Mouse (Mus musculus): Measurements from ENCODE around the gene Gnb5. TPM values are rescaled to one million over a fixed set of nuclear protein-coding genes. Genes with fewer than 3 reads are reported as not detected.

Gnb5 gene
- polyA plus RNA-seq (2015; fragmentation: Nextera tagmentation; extraction: Ambion mirVana) = 36.9 and 41.9 TPM in 2 replicates

GRCm38 (mm10) chr9:75306126-75306898 is at the start of gene Gnb5:
Gnb5 (plus strand) TSS chr9:75306288.

GRCm38 (mm10) chr9:75347458-75347857 is 41.4 kb downstream of the Gnb5 start, which contains the start of gene Bcl2l10:
Bcl2l10 (plus strand) TSS chr9:75347758.

Other genes with a start within 250 kb of the Gnb5 start
- 10.0 and 11.8 TPM in 2 replicates for gene Myo5a, start 235.3 kb upstream of the Gnb5 start, polyA plus RNA-seq (2015; fragmentation: Nextera tagmentation; extraction: Ambion mirVana)
- 0.08 and 0.36 TPM in 2 replicates for gene Myo5c, start 74.3 kb upstream of the Gnb5 start, polyA plus RNA-seq (2015; fragmentation: Nextera tagmentation; extraction: Ambion mirVana)
- 0.22 TPM in 1 of 2 replicates, not detected in the other for gene Bcl2l10, start 41.5 kb downstream of the Gnb5 start, polyA plus RNA-seq (2015; fragmentation: Nextera tagmentation; extraction: Ambion mirVana)
- 19.8 and 25.1 TPM in 2 replicates for gene Mapk6, start 103.7 kb downstream of the Gnb5 start, polyA plus RNA-seq (2015; fragmentation: Nextera tagmentation; extraction: Ambion mirVana)
- 18.7 and 21.9 TPM in 2 replicates for gene Leo1, start 135.2 kb downstream of the Gnb5 start, polyA plus RNA-seq (2015; fragmentation: Nextera tagmentation; extraction: Ambion mirVana)

Data from adrenal gland, postnatal 0 days (tissue).